Mouse (Mus musculus): ENCODE results near the gene Atad2b. TPM values are rescaled to one million over a fixed set of nuclear protein-coding genes. Genes with fewer than 3 reads are reported as not detected.

Gene Atad2b
- polyA plus RNA-seq, 1 experiment from 2014 or later, result 12.4 TPM

Other genes starting within 250 kb of the Atad2b start
- 0.61 and 0.89 TPM in 2 replicates for gene Fam228a, start 178.9 kb upstream of the Atad2b start, polyA plus RNA-seq (2015; fragmentation: Nextera tagmentation; extraction: Ambion mirVana)
- gene Pfn4, start 148.3 kb upstream of the Atad2b start, polyA plus RNA-seq (2015; fragmentation: Nextera tagmentation; extraction: Ambion mirVana), result 9.3 and 10.7 TPM in 2 replicates
- 4.8 TPM in 2 replicates for gene Fam228b, start 148.1 kb upstream of the Atad2b start, polyA plus RNA-seq (2015; fragmentation: Nextera tagmentation; extraction: Ambion mirVana)
- gene Sf3b6, start 99.8 kb upstream of the Atad2b start, polyA plus RNA-seq (2015; fragmentation: Nextera tagmentation; extraction: Ambion mirVana), result 245 and 258 TPM in 2 replicates
- gene Fkbp1b, start 75.8 kb upstream of the Atad2b start, polyA plus RNA-seq (2015; fragmentation: Nextera tagmentation; extraction: Ambion mirVana), result 20.0 and 23.9 TPM in 2 replicates
- 14.5 and 16.0 TPM in 2 replicates for gene Wdcp, start 74.0 kb upstream of the Atad2b start, polyA plus RNA-seq (2015; fragmentation: Nextera tagmentation; extraction: Ambion mirVana)
- gene Mfsd2b, start 43.0 kb upstream of the Atad2b start, polyA plus RNA-seq (2015; fragmentation: Nextera tagmentation; extraction: Ambion mirVana), result 0.81 and 1.1 TPM in 2 replicates
- 50.7 and 53.2 TPM in 2 replicates for gene Ubxn2a, start 9.6 kb upstream of the Atad2b start, polyA plus RNA-seq (2015; fragmentation: Nextera tagmentation; extraction: Ambion mirVana)

Measured in forebrain, embryonic 15.5 days (tissue).